Mouse (Mus musculus): ENCODE results near the gene Dhcr24. TPM values are rescaled to one million over a fixed set of nuclear protein-coding genes. Genes with fewer than 3 reads are reported as not detected.

The Dhcr24 gene
- polyA plus RNA-seq, 1 experiment from 2014 or later: 8.3 TPM

DNA sequence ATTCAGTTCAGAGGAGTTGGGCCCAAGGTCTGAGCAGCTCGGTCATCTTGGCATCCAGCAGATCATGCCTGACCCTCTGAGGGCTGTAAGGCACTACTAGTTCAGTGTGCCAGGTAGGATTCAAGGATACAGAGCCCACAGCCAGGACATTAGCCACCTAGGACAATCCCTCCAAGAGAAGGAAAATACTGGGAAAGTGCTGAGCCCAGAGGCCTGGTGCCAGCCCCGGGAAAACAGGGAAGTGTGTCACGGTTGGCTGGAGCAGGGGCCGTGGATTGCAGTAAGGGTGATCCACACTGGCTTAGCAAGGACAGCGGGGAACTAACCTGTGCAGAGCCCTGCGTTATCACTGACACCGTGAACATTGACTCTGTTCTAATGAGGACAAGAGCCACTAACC lies 16.7 kb downstream of the Dhcr24 start:
- Histone ChIP-seq H3K79me2 (ENCODE audit: inconsistent target) (no peaks in the 10 kb centered on the region), H3K27ac (no peak overlapping the region), H3K4me3 (ENCODE audit: inconsistent target) (no peak overlapping the region), H3K36me3 (ENCODE audit: inconsistent target) (peaks cover 16% of the 10 kb centered on the region; the same call in 1 of the 2 replicates)
- 97% methylated on average over 7 of the region's 7 CpGs for WGBS (ENCODE audit: missing documents)

DNA sequence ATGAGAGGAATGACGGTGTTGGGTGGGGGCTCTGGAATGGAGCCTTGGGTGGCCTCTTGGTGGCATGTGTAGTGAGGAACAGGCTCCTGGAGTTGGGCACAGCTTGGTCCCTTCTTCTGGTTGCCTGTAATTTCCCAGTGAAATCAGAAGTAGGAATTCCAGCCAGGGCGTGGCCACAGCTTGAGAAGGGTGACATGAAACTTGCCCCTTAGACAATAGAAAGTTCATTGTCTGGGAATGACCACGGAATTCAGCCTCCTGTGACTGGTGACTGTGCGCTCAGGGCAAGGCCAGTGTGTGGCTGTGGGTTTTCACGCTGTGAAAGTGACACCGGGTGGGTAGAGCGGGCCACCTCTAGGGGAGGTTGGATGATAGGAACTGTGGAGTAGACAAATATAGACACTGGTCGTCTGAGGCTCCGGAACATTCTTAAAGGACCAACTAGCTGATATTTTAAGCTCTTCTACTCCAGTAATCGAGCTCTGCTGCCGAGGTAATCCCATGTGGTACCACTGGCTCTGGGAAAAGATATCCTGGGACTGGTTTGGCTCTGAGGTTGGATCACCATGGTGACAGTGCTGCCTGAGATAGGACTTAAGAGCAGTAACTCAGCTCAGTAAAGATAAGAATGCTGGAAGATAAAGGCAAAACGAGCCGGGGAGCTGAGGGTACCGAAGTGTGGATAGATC lies 20.5 kb downstream of the Dhcr24 start:
- Histone ChIP-seq H3K36me3 (ENCODE audit: inconsistent target) (peaks cover 10% of the 10 kb centered on the region; the same call in 1 of the 2 replicates), H3K79me2 (ENCODE audit: inconsistent target) (no peaks in the 10 kb centered on the region), H3K27ac (no peak overlapping the region), H3K4me3 (ENCODE audit: inconsistent target) (no peak overlapping the region)
- 96% methylated on average over 14 of the region's 14 CpGs for WGBS (ENCODE audit: missing documents)

DNA sequence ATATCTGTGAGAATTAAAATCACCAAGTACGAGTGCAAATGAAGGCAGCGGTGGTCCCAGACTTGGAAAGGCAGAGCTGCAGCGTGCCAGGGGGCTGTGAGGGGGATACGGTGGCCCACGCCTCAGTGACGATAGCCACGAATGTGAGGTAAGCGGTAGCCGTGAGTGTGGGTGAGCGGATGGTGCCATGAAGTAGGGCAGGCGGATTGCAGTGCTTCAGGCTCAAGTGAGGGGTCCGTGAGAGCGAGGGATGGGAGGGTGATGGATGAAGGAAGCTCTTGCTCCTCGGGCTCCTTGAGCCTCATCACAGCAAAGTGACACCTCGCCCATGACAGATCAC lies 21.0 kb downstream of the Dhcr24 start:
- no peak overlapping the region for H3K27ac ChIP-seq
- WGBS (ENCODE audit: missing documents): 94% methylated on average over 15 of the region's 15 CpGs
- H3K36me3 ChIP-seq (ENCODE audit: inconsistent target): peaks cover 16% of the 10 kb centered on the region; the same call in 1 of the 2 replicates
- H3K4me3 ChIP-seq (ENCODE audit: inconsistent target): no peak overlapping the region
- no peaks in the 10 kb centered on the region for H3K79me2 ChIP-seq (ENCODE audit: inconsistent target)

DNA sequence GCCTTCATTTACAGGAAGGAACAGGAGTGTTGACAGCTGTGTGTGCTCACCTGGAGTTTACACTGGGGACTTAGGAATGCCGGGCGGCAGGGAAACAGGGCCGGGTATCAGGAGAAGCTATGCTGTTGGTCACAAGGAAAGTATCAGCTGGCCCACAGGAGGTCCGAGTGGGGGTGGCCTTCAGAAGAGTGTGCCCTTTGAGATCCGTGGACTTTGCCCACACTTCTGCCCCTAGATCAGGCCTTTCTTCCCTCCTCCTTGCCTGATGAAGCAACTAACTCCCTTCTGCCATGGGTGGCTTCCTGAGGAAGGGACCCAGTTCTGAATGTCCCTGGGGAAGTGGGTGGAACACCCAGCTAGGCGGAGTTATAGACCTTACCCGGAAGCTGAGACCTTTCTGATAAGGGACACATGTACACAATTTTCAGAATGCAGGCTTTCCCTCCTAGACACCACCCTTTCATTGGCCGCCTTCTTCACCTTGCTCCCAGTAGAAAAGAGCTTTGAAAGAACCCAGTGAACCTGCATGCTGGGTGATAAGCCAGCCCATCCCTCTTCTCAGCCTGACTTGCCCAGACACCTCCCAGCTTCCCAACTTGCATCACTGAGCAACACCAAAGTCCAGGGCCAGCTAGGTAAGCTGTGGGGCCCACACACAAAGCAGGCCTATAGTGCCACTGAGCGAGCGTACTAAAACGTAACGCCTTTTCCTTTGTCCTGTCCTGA lies 21.8 kb downstream of the Dhcr24 start:
- Histone ChIP-seq H3K79me2 (ENCODE audit: inconsistent target) (no peaks in the 10 kb centered on the region), H3K4me3 (ENCODE audit: inconsistent target) (no peak overlapping the region), H3K27ac (no peak overlapping the region), H3K36me3 (ENCODE audit: inconsistent target) (peaks cover 20% of the 10 kb centered on the region; the same call in 1 of the 2 replicates)
- 84% methylated on average over 12 of the region's 12 CpGs for WGBS (ENCODE audit: missing documents)

DNA sequence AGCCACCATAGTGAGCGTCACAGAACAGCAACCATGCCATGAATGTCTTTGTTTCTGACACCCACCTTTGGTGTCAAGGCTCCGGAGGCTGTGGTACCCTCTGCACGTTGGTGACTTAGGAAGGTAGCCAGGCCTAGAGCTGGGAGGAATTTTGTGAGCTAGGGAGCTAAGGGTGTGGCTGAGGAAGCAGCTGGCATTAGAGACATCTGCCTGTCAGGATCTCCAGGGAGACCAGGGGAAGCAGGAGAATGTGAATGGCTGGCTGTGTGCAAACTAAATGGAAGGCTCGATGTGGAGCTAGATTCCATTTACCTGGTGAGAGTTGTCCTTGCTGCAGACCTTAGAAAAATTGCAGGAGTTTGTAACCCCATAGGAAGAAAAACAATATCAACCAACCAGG lies 23.8 kb downstream of the Dhcr24 start:
- Histone ChIP-seq H3K4me3 (ENCODE audit: inconsistent target) (no peak overlapping the region), H3K36me3 (ENCODE audit: inconsistent target) (peaks cover 11% of the 10 kb centered on the region; the same call in 1 of the 2 replicates), H3K27ac (no peak overlapping the region), H3K79me2 (ENCODE audit: inconsistent target) (no peaks in the 10 kb centered on the region)
- WGBS (ENCODE audit: missing documents): 92% methylated on average over 4 of the region's 4 CpGs

- Histone ChIP-seq H3K4me3 (ENCODE audit: inconsistent target) (no peak overlapping the region), H3K79me2 (ENCODE audit: inconsistent target) (no peaks in the 10 kb centered on the region), H3K27ac (no peak overlapping the region), H3K36me3 (ENCODE audit: inconsistent target) (peaks cover 11% of the 10 kb centered on the region; the same call in 1 of the 2 replicates)
- 92% methylated on average over 6 of the region's 6 CpGs for WGBS (ENCODE audit: missing documents)
Observed at GRCm38 (mm10) chr4:106587075-106587474, 26.2 kb downstream of the Dhcr24 start.

DNA sequence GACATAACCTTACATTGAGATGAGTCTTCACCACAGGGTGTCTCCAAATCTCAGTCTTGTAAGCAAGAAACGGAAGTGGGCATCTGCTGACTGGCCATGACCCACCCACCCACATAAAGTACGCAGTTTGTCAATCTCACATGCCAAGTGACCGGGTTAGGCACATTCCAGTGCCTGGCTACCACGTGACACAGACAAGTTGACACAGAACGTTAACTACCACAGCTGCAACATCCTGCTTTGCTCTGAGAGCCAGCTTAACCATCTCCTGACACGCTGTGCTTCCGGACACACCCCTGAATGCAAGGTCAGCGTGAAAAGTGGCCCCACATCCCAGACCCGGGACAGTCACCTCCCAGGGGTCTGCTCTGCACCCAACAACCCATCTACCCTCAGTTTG lies 29.3 kb downstream of the Dhcr24 start:
- WGBS (ENCODE audit: missing documents): 85% methylated on average over 9 of the region's 9 CpGs
- H3K4me3 ChIP-seq (ENCODE audit: inconsistent target): no peak overlapping the region
- no peaks in the 10 kb centered on the region for H3K79me2 ChIP-seq (ENCODE audit: inconsistent target)
- peaks cover 11% of the 10 kb centered on the region; the same call in 1 of the 2 replicates for H3K36me3 ChIP-seq (ENCODE audit: inconsistent target)
- no peak overlapping the region for H3K27ac ChIP-seq

- Histone ChIP-seq H3K79me2 (ENCODE audit: inconsistent target) (no peaks in the 10 kb centered on the region), H3K36me3 (ENCODE audit: inconsistent target) (peaks cover 11% of the 10 kb centered on the region; the same call in 1 of the 2 replicates), H3K27ac (no peak overlapping the region), H3K4me3 (ENCODE audit: inconsistent target) (no peak overlapping the region)
- 84% methylated on average over 8 of the region's 9 CpGs for WGBS (ENCODE audit: missing documents)
Observed at GRCm38 (mm10) chr4:106590871-106591270, 30.0 kb downstream of the Dhcr24 start.

DNA sequence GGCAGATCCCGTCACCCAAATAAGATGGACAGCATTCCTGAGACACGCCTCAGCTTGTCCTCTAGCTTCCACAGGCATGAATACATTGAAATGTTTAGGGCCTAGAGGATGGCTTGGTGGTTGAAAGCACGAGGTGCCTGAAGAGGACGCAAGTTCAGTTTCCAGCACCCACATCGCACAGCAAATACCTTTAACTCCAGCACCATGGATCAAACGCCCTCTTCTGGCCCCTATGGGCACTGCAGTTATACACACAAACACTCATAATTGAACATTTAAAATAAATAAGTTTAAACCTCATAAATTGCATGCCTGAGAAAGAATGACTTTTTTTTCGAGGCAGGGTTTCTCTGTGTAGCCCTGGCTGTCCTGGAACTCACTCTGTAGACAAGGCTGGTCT lies 32.8 kb downstream of the Dhcr24 start:
- WGBS (ENCODE audit: missing documents): 64% methylated on average over 7 of the region's 7 CpGs

GRCm38 (mm10) chr4:106596200-106596599 lies 35.4 kb downstream of the Dhcr24 start:
- 67% methylated on average over 3 of the region's 3 CpGs for WGBS (ENCODE audit: missing documents)
- no peak overlapping the region for H3K27ac ChIP-seq
- no peaks in the 10 kb centered on the region for H3K79me2 ChIP-seq (ENCODE audit: inconsistent target)
- no peak overlapping the region for H3K4me3 ChIP-seq (ENCODE audit: inconsistent target)
- no peaks in the 10 kb centered on the region for H3K36me3 ChIP-seq (ENCODE audit: inconsistent target)

More for the DNA sequence above, 32.8 kb downstream of the Dhcr24 start:
- Histone ChIP-seq H3K36me3 (ENCODE audit: inconsistent target) (no peaks in the 10 kb centered on the region), H3K4me3 (ENCODE audit: inconsistent target) (no peak overlapping the region), H3K79me2 (ENCODE audit: inconsistent target) (no peaks in the 10 kb centered on the region), H3K27ac (no peak overlapping the region)

DNA sequence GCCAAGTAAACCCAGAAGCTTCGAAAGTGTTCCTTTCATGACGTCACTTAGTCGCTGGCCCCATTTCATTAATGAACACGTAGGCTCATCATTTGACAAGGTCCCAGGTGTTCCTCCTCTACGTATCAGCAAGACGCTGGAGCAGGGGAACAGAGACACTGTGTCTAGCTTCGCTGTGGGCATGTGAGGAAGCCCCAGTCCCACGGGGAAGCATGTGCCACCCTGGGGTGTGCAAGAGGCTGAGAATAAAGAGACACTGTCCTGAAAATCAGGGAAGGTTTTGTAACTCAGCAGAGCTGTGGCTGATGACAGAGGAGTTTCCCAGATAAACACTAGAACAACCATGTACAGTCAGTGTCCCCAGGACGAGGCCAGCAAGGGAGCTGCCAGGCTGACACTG lies 36.2 kb downstream of the Dhcr24 start:
- 86% methylated on average over 9 of the region's 9 CpGs for WGBS (ENCODE audit: missing documents)
- no peak overlapping the region for H3K27ac ChIP-seq

GRCm38 (mm10) chr4:106597741-106598140 lies 36.9 kb downstream of the Dhcr24 start:
- WGBS (ENCODE audit: missing documents): 91% methylated on average over 4 of the region's 4 CpGs
- Histone ChIP-seq H3K36me3 (ENCODE audit: inconsistent target) (no peaks in the 10 kb centered on the region), H3K27ac (no peak overlapping the region), H3K79me2 (ENCODE audit: inconsistent target) (no peaks in the 10 kb centered on the region), H3K4me3 (ENCODE audit: inconsistent target) (no peak overlapping the region)

More for the DNA sequence above, 36.2 kb downstream of the Dhcr24 start:
- Histone ChIP-seq H3K4me3 (ENCODE audit: inconsistent target) (no peak overlapping the region), H3K79me2 (ENCODE audit: inconsistent target) (no peaks in the 10 kb centered on the region), H3K36me3 (ENCODE audit: inconsistent target) (no peaks in the 10 kb centered on the region)

- no peak overlapping the region for H3K27ac ChIP-seq
- 25% methylated on average over 1 of the region's 1 CpGs for WGBS (ENCODE audit: missing documents)
- H3K4me3 ChIP-seq (ENCODE audit: inconsistent target): no peak overlapping the region
- no peaks in the 10 kb centered on the region for H3K79me2 ChIP-seq (ENCODE audit: inconsistent target)
- H3K36me3 ChIP-seq (ENCODE audit: inconsistent target): no peaks in the 10 kb centered on the region
Observed at GRCm38 (mm10) chr4:106599415-106599814, 38.6 kb downstream of the Dhcr24 start.

DNA sequence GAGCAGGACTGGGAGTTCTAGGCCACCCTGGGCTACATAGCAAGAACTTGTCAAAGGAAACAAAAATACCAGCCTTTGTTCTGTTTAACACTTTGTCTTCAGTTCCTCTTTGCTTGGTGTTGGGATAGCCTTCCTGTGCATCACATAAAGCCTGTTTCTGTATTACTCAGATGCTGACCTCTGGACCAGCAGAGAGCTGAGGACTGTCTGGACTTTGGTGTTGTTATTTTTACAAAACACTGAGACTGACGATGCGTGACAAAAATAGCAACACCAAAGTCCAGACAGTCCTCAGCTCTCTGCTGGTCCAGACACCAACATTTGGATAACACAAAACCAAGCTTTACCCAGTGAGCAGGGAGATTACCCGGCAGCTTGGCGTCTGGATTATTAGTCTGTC lies 39.9 kb downstream of the Dhcr24 start:
- Histone ChIP-seq H3K36me3 (ENCODE audit: inconsistent target) (no peaks in the 10 kb centered on the region), H3K4me3 (ENCODE audit: inconsistent target) (no peak overlapping the region), H3K27ac (no peak overlapping the region), H3K79me2 (ENCODE audit: inconsistent target) (no peaks in the 10 kb centered on the region)
- 81% methylated on average over 4 of the region's 4 CpGs for WGBS (ENCODE audit: missing documents)

All from macrophage (primary cell).